Mouse (Mus musculus) E14TG2a.4 (cell line): ENCODE results near the gene C1qbp.
A peak's percentile ranks its signal among the peaks of the same experiment; 100 is the strongest.

Experiments used
- CTCF ChIP-seq: conservative IDR thresholded peaks from 2 replicates; pipeline ENCODE4 v1.5.1; 2014; ENCODE audit warnings: low read length
- NANOG ChIP-seq: IDR thresholded peaks from 2 replicates; pipeline ENCODE4 v1.6.1; 2014; ENCODE audit warnings: borderline replicate concordance, low read length, mixed read lengths
- POU5F1 ChIP-seq: IDR thresholded peaks from 2 replicates; pipeline ENCODE4 v1.6.1; 2014; ENCODE audit warnings: low read length, borderline replicate concordance

DNA sequence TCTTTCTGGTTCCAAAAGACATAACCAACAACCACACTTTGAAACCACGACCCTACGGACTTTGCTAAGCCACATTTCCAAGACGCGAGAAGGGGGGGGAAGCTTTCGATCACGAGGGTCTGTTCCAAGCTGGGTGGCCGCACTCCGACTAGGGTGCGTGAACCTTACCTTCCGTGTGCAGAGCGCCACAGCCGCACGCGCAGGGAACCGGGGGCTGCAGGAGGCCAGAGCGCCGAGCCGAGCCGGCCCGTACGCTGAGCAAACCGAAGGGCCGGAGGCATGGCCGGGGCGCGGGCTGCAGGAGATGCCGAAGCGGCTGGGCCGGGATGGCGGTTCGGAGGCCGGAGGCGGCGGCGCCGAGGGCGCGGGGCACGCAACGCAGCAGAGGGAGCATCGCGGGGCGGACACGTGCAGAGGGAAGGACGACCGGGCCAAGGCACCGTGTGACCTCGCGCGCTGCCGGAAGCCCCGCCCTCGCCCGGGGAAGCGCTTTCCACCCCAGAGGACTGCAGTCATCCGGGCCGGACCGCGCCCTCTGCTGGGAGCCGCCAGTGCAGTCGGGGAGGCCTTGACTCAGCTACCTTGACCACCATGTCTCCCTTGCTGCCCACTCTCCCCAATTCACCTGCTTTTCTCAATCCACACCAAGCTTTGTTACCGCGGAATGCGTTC, at the start of gene C1qbp:
- TF ChIP-seq CTCF (peak; percentile 40), POU5F1 (no peak), NANOG (no peak)
